In the genomic region with DNA sequence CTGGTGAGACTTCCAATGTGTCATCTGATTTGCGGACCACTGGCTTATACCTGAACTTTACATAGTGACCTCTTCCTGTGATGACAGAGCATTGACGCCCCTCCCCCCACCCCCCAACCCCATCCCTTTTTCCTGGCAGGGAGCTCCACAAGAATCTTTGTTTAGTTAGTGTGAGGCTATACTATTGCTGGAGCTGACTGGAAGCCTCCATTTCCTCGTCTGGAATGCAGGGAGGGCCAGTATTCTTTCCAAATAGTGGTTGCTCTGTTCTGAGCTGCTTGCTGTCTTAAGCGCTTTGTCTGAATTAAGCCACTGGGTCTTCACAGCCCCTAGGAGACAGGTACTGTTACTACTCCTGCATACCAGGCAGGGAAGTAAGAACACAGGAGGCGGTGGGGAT, we compare ENCODE assay signal across 23 mouse cellular contexts. TPM values are rescaled to one million over a fixed set of nuclear protein-coding genes. Genes with fewer than 3 reads are reported as not detected.
DNase-seq lines count a peak whose midpoint lies in the region; ATAC-seq and TF ChIP-seq lines count a peak whose summit lies in the region.
"Had no signal": no experiment of that assay in that cellular context is flagged by ENCODE, and none has a peak within 500 bp of the region (broad histone marks: within the 10 kb centered on the region; RNA-seq: fewer than 3 reads in every experiment).

No protein-coding gene starts in this region.

- 56% methylated on average over 5 of the region's 5 CpGs for WGBS in forebrain, embryonic 16.5 days
- 46% methylated on average over 5 of the region's 5 CpGs for WGBS in forebrain, embryonic 11.5 days
- WGBS in lung, embryonic 14.5 days = 34% methylated on average over 5 of the region's 5 CpGs
- WGBS in embryonic facial prominence, embryonic 10.5 days = 36% methylated on average over 5 of the region's 5 CpGs
- 52% methylated on average over 5 of the region's 5 CpGs for WGBS in hindbrain, postnatal 0 days

- no peaks in the 10 kb centered on the region for H3K36me3 ChIP-seq in forebrain, embryonic 16.5 days (ENCODE audit: control insufficient read depth, insufficient read depth)
- no peaks in the 10 kb centered on the region for H3K36me3 ChIP-seq in forebrain, embryonic 11.5 days (ENCODE audit: control insufficient read depth, insufficient read depth, low read length)
- no peaks in the 10 kb centered on the region for H3K36me3 ChIP-seq in lung, embryonic 14.5 days (ENCODE audit: insufficient read depth)
- no peaks in the 10 kb centered on the region for H3K36me3 ChIP-seq in embryonic facial prominence, embryonic 10.5 days (replicated peaks)
- no peaks in the 10 kb centered on the region for H3K36me3 ChIP-seq in hindbrain, postnatal 0 days (ENCODE audit: insufficient read depth, low read length)
- H3K36me3 ChIP-seq: forebrain, embryonic 12.5 days; heart, embryonic 12.5 days; liver, embryonic 12.5 days; midbrain, embryonic 12.5 days had no signal

- no peak for DNase-seq in forebrain, embryonic 11.5 days (ENCODE audit: low spot score)
- DNase-seq in lung, embryonic 14.5 days = peak; percentile 47
- DNase-seq in lung, postnatal 14 days = no peak
- no peak for DNase-seq in embryonic facial prominence, embryonic 10.5 days (ENCODE audit: low spot score)
- no peak for DNase-seq in hindbrain, postnatal 0 days (ENCODE audit: low spot score)
- DNase-seq in frontal cortex, postnatal 36 days (ENCODE audit: low spot score in 2 of 2) = no peak
- no peak for DNase-seq in layer of hippocampus, adult 8-10 months (ENCODE audit: low spot score in 2 of 2)
- DNase-seq: adrenal gland, postnatal 14 days; cerebellum, postnatal 25 days; gastrocnemius, postnatal 25 days; heart, adult 18-20 months; kidney, adult 18-20 months; lung, adult 18-20 months; thymus, adult 2 months; thymus, postnatal 4 days had no signal

- no peaks in the 10 kb centered on the region for H3K9me3 ChIP-seq in forebrain, embryonic 16.5 days (ENCODE audit: control insufficient read depth, low read length)
- no peaks in the 10 kb centered on the region for H3K9me3 ChIP-seq in forebrain, embryonic 11.5 days (ENCODE audit: control insufficient read depth, low read length)
- H3K9me3 ChIP-seq in lung, embryonic 14.5 days (ENCODE audit: low read depth, low read length) = no peaks in the 10 kb centered on the region
- no peaks in the 10 kb centered on the region for H3K9me3 ChIP-seq in embryonic facial prominence, embryonic 10.5 days
- no peaks in the 10 kb centered on the region for H3K9me3 ChIP-seq in hindbrain, postnatal 0 days (ENCODE audit: low read length)
- H3K9me3 ChIP-seq: heart, embryonic 12.5 days; liver, embryonic 12.5 days; midbrain, embryonic 12.5 days had no signal

- H3K4me3 ChIP-seq in forebrain, embryonic 16.5 days (replicated peaks; ENCODE audit: low read length) = no peak overlapping the region
- no peak overlapping the region for H3K4me3 ChIP-seq in forebrain, embryonic 11.5 days (ENCODE audit: low read depth, low read length)
- no peak overlapping the region for H3K4me3 ChIP-seq in lung, embryonic 14.5 days (ENCODE audit: low read depth, low read length)
- H3K4me3 ChIP-seq in embryonic facial prominence, embryonic 10.5 days = no peak overlapping the region
- H3K4me3 ChIP-seq in hindbrain, postnatal 0 days (ENCODE audit: low read length) = no peak overlapping the region
- H3K4me3 ChIP-seq: forebrain, embryonic 12.5 days; heart, embryonic 12.5 days; liver, embryonic 12.5 days; midbrain, embryonic 12.5 days had no signal

- no peak for TF ChIP-seq CTCF in lung, embryonic 14.5 days (IDR thresholded peaks at IDR 0.05; ENCODE audit: low read depth)
- TF ChIP-seq CTCF in hindbrain, postnatal 0 days (IDR thresholded peaks at IDR 0.05; ENCODE audit: low read depth) = no peak

- no peak for ATAC-seq in forebrain, embryonic 16.5 days
- ATAC-seq in forebrain, embryonic 11.5 days (replicated peaks; ENCODE audit: low FRiP score) = no peak
- ATAC-seq in lung, embryonic 14.5 days (ENCODE audit: insufficient read depth) = peak; percentile 70
- peak; percentile 45 for ATAC-seq in hindbrain, postnatal 0 days
- ATAC-seq: CD4-positive, CD25-positive, alpha-beta regulatory T cell, adult 4 months; inflammation-experienced regulatory T-cells, adult 6 months; liver, embryonic 12.5 days had no signal

- no peak overlapping the region for H3K9ac ChIP-seq in forebrain, embryonic 16.5 days (replicated peaks; ENCODE audit: low read depth, low read length)
- H3K9ac ChIP-seq in forebrain, embryonic 11.5 days (ENCODE audit: low read length) = no peak overlapping the region
- no peak overlapping the region for H3K9ac ChIP-seq in lung, embryonic 14.5 days
- no peak overlapping the region for H3K9ac ChIP-seq in hindbrain, postnatal 0 days (replicated peaks; ENCODE audit: low read length)
- H3K9ac ChIP-seq: forebrain, embryonic 12.5 days; heart, embryonic 12.5 days; liver, embryonic 12.5 days; midbrain, embryonic 12.5 days had no signal

- no peaks in the 10 kb centered on the region for H3K27me3 ChIP-seq in forebrain, embryonic 16.5 days (replicated peaks; ENCODE audit: control insufficient read depth, insufficient read depth, low read length)
- no peaks in the 10 kb centered on the region for H3K27me3 ChIP-seq in forebrain, embryonic 11.5 days (ENCODE audit: control insufficient read depth, insufficient read depth, low read length)
- H3K27me3 ChIP-seq in lung, embryonic 14.5 days (ENCODE audit: insufficient read depth, low read length) = no peaks in the 10 kb centered on the region
- H3K27me3 ChIP-seq in embryonic facial prominence, embryonic 10.5 days (replicated peaks; ENCODE audit: low read depth, poor library complexity, severe bottlenecking) = peaks cover 48% of the 10 kb centered on the region
- no peaks in the 10 kb centered on the region for H3K27me3 ChIP-seq in hindbrain, postnatal 0 days (ENCODE audit: insufficient read depth, low read length)

- H3K4me1 ChIP-seq in forebrain, embryonic 16.5 days (replicated peaks; ENCODE audit: control insufficient read depth, insufficient read depth, low read length) = no peaks in the 10 kb centered on the region
- 0 out of 2 replicates have a peak, but pooled peaks cover 6% of the 10 kb centered on the region for H3K4me1 ChIP-seq in forebrain, embryonic 11.5 days (replicated peaks; ENCODE audit: control insufficient read depth, insufficient read depth, low read length)
- 0 out of 2 replicates have a peak, but pooled peaks cover 5% of the 10 kb centered on the region for H3K4me1 ChIP-seq in lung, embryonic 14.5 days (ENCODE audit: insufficient read depth)
- H3K4me1 ChIP-seq in embryonic facial prominence, embryonic 10.5 days = peaks cover 29% of the 10 kb centered on the region
- H3K4me1 ChIP-seq in hindbrain, postnatal 0 days (ENCODE audit: insufficient read depth, low read length) = peaks cover 7% of the 10 kb centered on the region; the same call in 1 of the 2 replicates
- H3K4me1 ChIP-seq: liver, embryonic 12.5 days had no signal

- H3K27ac ChIP-seq in forebrain, embryonic 16.5 days (ENCODE audit: low read length) = peak overlapping the region; percentile 15; the same call in 1 of the 2 replicates
- H3K27ac ChIP-seq in forebrain, embryonic 11.5 days (ENCODE audit: low read depth, low read length) = no peak overlapping the region
- peak overlapping the region; percentile 66; the same call in 1 of the 2 replicates for H3K27ac ChIP-seq in lung, embryonic 14.5 days (ENCODE audit: low read depth)
- 0 out of 2 replicates have a peak overlapping the region, but pooled peaks have one; percentile 48 for H3K27ac ChIP-seq in embryonic facial prominence, embryonic 10.5 days (replicated peaks)
- H3K27ac ChIP-seq in hindbrain, postnatal 0 days = peak overlapping the region; percentile 73
- H3K27ac ChIP-seq: forebrain, embryonic 12.5 days; kidney, postnatal 0 days; liver, embryonic 12.5 days; midbrain, embryonic 12.5 days had no signal

- no peak overlapping the region for H3K4me2 ChIP-seq in forebrain, embryonic 16.5 days (ENCODE audit: low read length)
- no peak overlapping the region for H3K4me2 ChIP-seq in forebrain, embryonic 11.5 days (ENCODE audit: low read depth, low read length, severe bottlenecking)
- no peak overlapping the region for H3K4me2 ChIP-seq in lung, embryonic 14.5 days
- no peak overlapping the region for H3K4me2 ChIP-seq in hindbrain, postnatal 0 days (ENCODE audit: low read depth, low read length)
- H3K4me2 ChIP-seq: forebrain, embryonic 12.5 days; heart, embryonic 12.5 days; liver, embryonic 12.5 days; midbrain, embryonic 12.5 days had no signal

RNA-seq across cellular contexts. Expression of a gene that starts 53.7 kb away (rescaled TPM):
- polyA plus RNA-seq in forebrain, embryonic 16.5 days (2015; fragmentation: Nextera tagmentation; extraction: Ambion mirVana) = 5.9 and 8.4 TPM in 2 replicates
- polyA plus RNA-seq in forebrain, embryonic 11.5 days (2014; fragmentation: Nextera tagmentation; extraction: Ambion mirVana) = 20.9 and 23.9 TPM in 2 replicates
- polyA plus RNA-seq in lung, embryonic 14.5 days (2014; fragmentation: Nextera tagmentation; extraction: Ambion mirVana) = 13.0 and 15.5 TPM in 2 replicates
- 12.7 and 15.3 TPM in 2 replicates for polyA plus RNA-seq in embryonic facial prominence, embryonic 10.5 days (2016; fragmentation: Nextera tagmentation; extraction: Ambion mirVana)
- 31.8 and 38.0 TPM in 2 replicates for total RNA-seq in hindbrain, postnatal 0 days (2014; rRNA removed)
- polyA plus RNA-seq in hindbrain, postnatal 0 days (2015; fragmentation: Nextera tagmentation; extraction: Ambion mirVana) = 5.9 and 6.0 TPM in 2 replicates
- 10 to 100 TPM; 29.6 to 35.6 (median 32.4) TPM for total RNA-seq in layer of hippocampus, adult 8-10 months (2022)

Comparison
In these comparisons a context has a peak if more than half of its experiments do, and no peak if none do; other contexts are left out.
1. ATAC-seq: peak in lung, embryonic 14.5 days (single experiment) and hindbrain, postnatal 0 days (single experiment); none in forebrain, embryonic 16.5 days (single experiment) and forebrain, embryonic 11.5 days (single experiment).